Mouse (Mus musculus) limb, embryonic 11.5 days (tissue): ENCODE measurements around the gene Pcp4l1. TPM values are rescaled to one million over a fixed set of nuclear protein-coding genes. Genes with fewer than 3 reads are reported as not detected.

Experiments
- ATAC-seq: fragments of 200-750 bp; cut with Nextera tagmentation; 2 replicates; pipeline ENCODE4 v1.8.0; 2017; ENCODE audit warnings: low read depth; ENCODE audit not compliant: insufficient number of reproducible peaks, low FRiP score, low TSS enrichment
- DNase-seq: peaks from one replicate; pipeline ENCODE4 v3.0.0-alpha.2; 2015; ENCODE audit warnings: low spot score
- H3K27ac ChIP-seq: fragments of 300-500 bp; sonication (generic); replicated peaks from 2 replicates; pipeline ENCODE4 v1.5.1; 2014; ENCODE audit warnings: low read depth, mild to moderate bottlenecking, low read length
- H3K27me3 ChIP-seq: fragments of 300-500 bp; sonication (generic); 2 replicates; pipeline ENCODE4 v1.6.1; 2014; ENCODE audit warnings: mild to moderate bottlenecking, low read length, mixed read lengths; ENCODE audit not compliant: control insufficient read depth, insufficient read depth
- H3K36me3 ChIP-seq: fragments of 300-500 bp; sonication (generic); 2 replicates; pipeline ENCODE4 v1.6.1; 2014; ENCODE audit warnings: mild to moderate bottlenecking, low read length, moderate library complexity, mixed read lengths; ENCODE audit not compliant: control insufficient read depth, insufficient read depth
- H3K4me1 ChIP-seq: fragments of 300-500 bp; sonication (generic); 2 replicates; pipeline ENCODE4 v1.6.1; 2014; ENCODE audit warnings: low read length, mixed read lengths; ENCODE audit not compliant: control insufficient read depth, insufficient read depth
- H3K4me2 ChIP-seq: fragments of 300-500 bp; sonication (generic); 2 replicates; pipeline ENCODE4 v1.6.1; 2014; ENCODE audit warnings: low read depth, mild to moderate bottlenecking, moderate library complexity; ENCODE audit not compliant: severe bottlenecking
- H3K4me3 ChIP-seq: fragments of 300-500 bp; sonication (generic); 2 replicates; pipeline ENCODE4 v1.5.1; 2014; ENCODE audit warnings: low read depth, low read length
- H3K9ac ChIP-seq: fragments of 300-500 bp; sonication (generic); 2 replicates; pipeline ENCODE4 v1.6.1; 2014; ENCODE audit warnings: mild to moderate bottlenecking, low read length
- H3K9me3 ChIP-seq: fragments of 300-500 bp; sonication (generic); 2 replicates; pipeline ENCODE4 v1.6.1; 2016; ENCODE audit warnings: low read length; ENCODE audit not compliant: control insufficient read depth
- WGBS: fragments of 180-500 bp; shearing (Covaris S2); extraction: QIAGEN DNeasy Blood & Tissue Kit; methylation state at CpG from one replicate; pipeline ENCODE4 v1.1.7; 2014; 5-methylcytosine and 5-hydroxymethylcytosine counted together
- polyA plus RNA-seq: library from polyadenylated mRNA; unstranded; fragments of >200 nt; fragmentation: Nextera tagmentation; extraction: Ambion mirVana; gene quantifications from 2 replicates; pipeline ENCODE4 v1.2.1, GENCODE M21; 2014

The Pcp4l1 gene
- polyA plus RNA-seq, 1 experiment from 2014 or later: 2.7 TPM

DNA sequence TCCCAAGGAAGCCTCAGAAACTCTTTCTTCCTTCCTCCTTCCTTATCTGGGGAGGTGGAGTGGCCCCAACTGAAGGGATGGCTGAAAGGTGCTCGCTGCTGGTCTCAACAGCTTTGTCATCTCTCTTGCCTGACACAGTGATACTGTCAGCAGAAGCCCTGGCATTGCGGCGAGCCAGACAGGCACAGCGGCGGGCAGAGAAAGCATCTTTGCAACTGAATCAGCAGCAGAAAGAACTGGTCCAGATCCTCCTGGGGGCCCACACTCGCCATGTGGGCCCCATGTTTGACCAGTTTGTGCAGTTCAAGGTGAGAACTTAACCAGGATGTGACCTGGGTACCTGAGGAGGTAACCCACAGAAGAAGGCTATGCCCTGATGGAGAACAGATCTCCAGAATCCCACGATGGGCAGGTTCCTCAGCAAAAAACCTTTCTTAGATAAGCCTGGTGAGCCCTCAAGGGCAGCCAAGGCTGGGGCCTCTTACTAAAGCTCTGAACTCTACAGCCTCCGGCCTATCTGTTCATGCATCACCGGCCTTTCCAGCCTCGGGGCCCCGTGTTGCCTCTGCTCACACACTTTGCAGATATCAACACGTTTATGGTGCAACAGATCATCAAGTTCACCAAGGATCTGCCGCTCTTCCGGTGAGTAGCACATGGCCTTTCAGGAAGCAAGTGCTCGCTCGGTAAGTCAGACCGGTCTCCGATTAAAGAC is 20.3 kb upstream of the Pcp4l1 start:
- H3K4me1 ChIP-seq: peaks cover 7% of the 10 kb centered on the region; the same call in 1 of the 2 replicates
- H3K27ac ChIP-seq: no peak overlapping the region
- no peak for ATAC-seq
- H3K27me3 ChIP-seq: no peaks in the 10 kb centered on the region
- no peaks in the 10 kb centered on the region; the same call in 1 of the 2 replicates for H3K36me3 ChIP-seq
- H3K4me2 ChIP-seq: no peak overlapping the region
- H3K4me3 ChIP-seq: no peak overlapping the region
- DNase-seq: no peak
- H3K9me3 ChIP-seq: no peaks in the 10 kb centered on the region
- WGBS: 89% methylated on average over 18 of the region's 18 CpGs
- no peak overlapping the region; the same call in 1 of the 2 replicates for H3K9ac ChIP-seq

DNA sequence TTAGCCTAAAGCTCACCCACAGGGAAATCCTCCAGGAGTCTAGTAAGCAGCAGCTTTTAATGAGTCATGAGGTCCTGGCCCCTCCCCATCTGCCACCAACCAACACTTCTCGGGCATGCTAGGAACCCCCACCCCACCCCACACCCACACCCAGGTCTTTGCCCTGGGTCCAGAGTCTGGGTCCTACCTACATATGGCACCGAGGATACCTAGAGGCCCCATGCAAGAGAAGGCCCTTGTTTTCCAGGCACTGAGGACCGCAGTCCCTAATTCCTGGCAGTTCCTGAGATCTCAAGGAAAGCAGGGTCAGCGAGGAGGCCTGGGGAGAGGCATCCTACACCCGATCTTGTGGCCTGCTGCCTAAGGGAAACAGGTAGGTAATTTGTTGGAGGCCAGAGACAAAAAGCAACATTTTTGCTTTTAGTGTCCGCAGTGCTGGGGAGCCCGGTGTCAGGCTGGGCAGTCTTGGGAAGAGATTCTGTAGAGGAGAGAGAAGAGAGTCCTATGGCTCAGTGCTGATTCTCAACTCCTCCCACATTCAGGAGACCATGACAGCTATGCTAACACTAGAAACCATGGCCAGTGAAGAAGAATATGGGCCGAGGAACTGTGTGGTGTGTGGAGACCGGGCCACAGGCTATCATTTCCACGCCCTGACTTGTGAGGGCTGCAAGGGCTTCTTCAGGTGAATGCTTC is 17.9 kb upstream of the Pcp4l1 start, which contains the start of gene Nr1i3:
Nr1i3 (plus strand) TSS at position 170 of the 696 bp plus-strand sequence.
- no peak within 1 kb of the TSS for H3K27ac ChIP-seq
- no peak for ATAC-seq

GRCm38 (mm10) chr1:171212854-171213253 is 16.8 kb upstream of the Pcp4l1 start:
- ATAC-seq (no peak), DNase-seq (no peak)
- Histone ChIP-seq H3K27me3 (no peaks in the 10 kb centered on the region), H3K36me3 (no peaks in the 10 kb centered on the region), H3K4me1 (no peaks in the 10 kb centered on the region), H3K27ac (no peak overlapping the region), H3K4me3 (no peak overlapping the region), H3K9me3 (no peaks in the 10 kb centered on the region), H3K9ac (no peak overlapping the region), H3K4me2 (no peak overlapping the region)
- WGBS: 70% methylated on average over 3 of the region's 3 CpGs

More for the DNA sequence above, 17.9 kb upstream of the Pcp4l1 start, which contains the start of gene Nr1i3:
- no peaks in the 10 kb centered on the region for H3K27me3 ChIP-seq
- 78% methylated on average over 10 of the region's 10 CpGs for WGBS
- H3K4me1 ChIP-seq: no peaks in the 10 kb centered on the region
- no peak within 1 kb of the TSS for H3K4me2 ChIP-seq
- no peak within 1 kb of the TSS for H3K4me3 ChIP-seq
- H3K9me3 ChIP-seq: no peaks in the 10 kb centered on the region
- DNase-seq: no peak
- no peak within 1 kb of the TSS for H3K9ac ChIP-seq
- no peaks in the 10 kb centered on the region; the same call in 1 of the 2 replicates for H3K36me3 ChIP-seq

- H3K27ac ChIP-seq: no peak overlapping the region
Observed at GRCm38 (mm10) chr1:171209409-171209808, 13.3 kb upstream of the Pcp4l1 start.

DNA sequence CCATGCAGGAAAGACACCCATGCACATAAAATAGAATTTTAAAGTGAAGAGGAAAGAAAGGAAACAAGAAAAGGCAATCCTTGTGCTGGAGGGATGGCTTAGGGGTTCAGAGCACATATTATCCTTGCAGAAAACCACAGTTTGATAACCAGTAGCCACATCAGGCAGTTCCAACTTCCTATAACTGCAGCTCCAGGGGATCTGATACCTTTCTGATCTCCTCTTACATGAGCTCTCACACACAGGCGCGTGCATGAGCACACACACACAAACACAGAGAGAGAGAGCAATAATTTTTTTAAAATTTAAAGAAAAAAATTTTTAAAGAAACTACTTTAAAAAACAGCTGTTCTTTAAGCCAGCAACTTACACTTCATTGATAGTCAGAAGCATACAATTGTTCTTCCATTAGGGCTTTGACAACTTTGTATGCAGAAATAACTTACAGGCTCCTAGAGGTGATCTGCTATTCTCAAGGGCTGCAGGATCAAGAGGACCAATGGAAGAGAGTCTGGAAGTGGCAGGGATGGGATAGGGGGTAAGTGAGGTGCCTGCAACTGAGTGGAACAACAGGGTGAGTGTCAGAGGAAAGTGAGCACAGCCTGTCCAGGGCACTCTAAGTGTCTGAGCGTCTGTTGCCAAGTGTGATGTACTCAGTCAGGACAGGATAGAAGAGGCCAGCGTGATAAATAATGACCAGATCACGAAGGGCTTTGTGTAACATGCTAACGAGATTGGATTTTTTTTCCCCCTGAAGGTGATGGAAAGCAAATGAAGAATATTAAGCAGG is 9.8 kb upstream of the Pcp4l1 start:
- Histone ChIP-seq H3K9ac (no peak overlapping the region), H3K4me2 (no peak overlapping the region), H3K36me3 (no peaks in the 10 kb centered on the region), H3K4me3 (no peak overlapping the region), H3K9me3 (no peaks in the 10 kb centered on the region), H3K27ac (no peak overlapping the region), H3K4me1 (no peaks in the 10 kb centered on the region), H3K27me3 (no peaks in the 10 kb centered on the region)
- no peak for DNase-seq
- 76% methylated on average over 6 of the region's 6 CpGs for WGBS
- ATAC-seq: no peak

More at GRCm38 (mm10) chr1:171209409-171209808, 13.3 kb upstream of the Pcp4l1 start:
- DNase-seq (no peak), ATAC-seq (no peak)
- Histone ChIP-seq H3K9ac (no peak overlapping the region), H3K4me1 (no peaks in the 10 kb centered on the region), H3K9me3 (no peaks in the 10 kb centered on the region), H3K4me3 (no peak overlapping the region), H3K4me2 (no peak overlapping the region), H3K27me3 (no peaks in the 10 kb centered on the region), H3K36me3 (no peaks in the 10 kb centered on the region)
- 26% methylated on average over 4 of the region's 4 CpGs for WGBS

GRCm38 (mm10) chr1:171204249-171204644 is 8.2 kb upstream of the Pcp4l1 start:
- Histone ChIP-seq H3K4me2 (no peak overlapping the region), H3K4me3 (no peak overlapping the region), H3K27me3 (no peaks in the 10 kb centered on the region), H3K9ac (no peak overlapping the region), H3K36me3 (no peaks in the 10 kb centered on the region), H3K4me1 (no peaks in the 10 kb centered on the region), H3K27ac (no peak overlapping the region), H3K9me3 (no peaks in the 10 kb centered on the region)
- 24% methylated on average over 7 of the region's 7 CpGs for WGBS
- DNase-seq: no peak
- no peak for ATAC-seq

GRCm38 (mm10) chr1:171203471-171204248 is 7.6 kb upstream of the Pcp4l1 start:
- Histone ChIP-seq H3K27ac (no peak overlapping the region), H3K36me3 (no peaks in the 10 kb centered on the region), H3K27me3 (no peaks in the 10 kb centered on the region), H3K4me1 (no peaks in the 10 kb centered on the region), H3K4me2 (no peak overlapping the region), H3K9me3 (no peaks in the 10 kb centered on the region), H3K4me3 (no peak overlapping the region), H3K9ac (no peak overlapping the region)
- 51% methylated on average over 11 of the region's 11 CpGs for WGBS
- ATAC-seq (no peak), DNase-seq (no peak)
